Mouse (Mus musculus) layer of hippocampus, postnatal 14 days (tissue): ENCODE results near the gene Serpina3f. TPM values are rescaled to one million over a fixed set of nuclear protein-coding genes. Genes with fewer than 3 reads are reported as not detected.
"Not testable (repeated sequence)": the region's sequence is repeated elsewhere in the genome, so short reads cannot be mapped to it uniquely, and the experiment has no call there.

ENCODE experiments used
- DNase-seq, 2 experiments: peaks; one replicate each; pipeline ENCODE4 v3.0.0; 2021 to 2022; ENCODE audit warnings: low spot score in 2 of 2, mixed read lengths in 1 of 2
- long read RNA-seq, 2 experiments: library from polyadenylated mRNA; stranded (forward); transcript quantifications; one replicate each; pipeline ENCODE4 v2.0.0; 2021
- total RNA-seq, 2 experiments: library from RNA; stranded (reverse); gene quantifications; 2 replicates each; pipeline ENCODE4 v1.2.3; 2021

The Serpina3f gene
- total RNA-seq, result not detected
- long read RNA-seq, experiment 1, result 0 reads
- long read RNA-seq, experiment 2, result 0 reads

- no peak for DNase-seq
Observed at GRCm38 (mm10) chr12:104214445-104214753, at the start of gene Serpina3f. Gene Serpina3f, plus strand, starts transcription at chr12:104214544.

GRCm38 (mm10) chr12:104174747-104175146 lies 39.6 kb upstream of the Serpina3f start:
- no peak for DNase-seq

GRCm38 (mm10) chr12:104175636-104176035 lies 38.7 kb upstream of the Serpina3f start:
- DNase-seq, result peak in 1 of 2 experiments; percentile 33

GRCm38 (mm10) chr12:104178577-104178976 lies 35.8 kb upstream of the Serpina3f start:
- no peak for DNase-seq

GRCm38 (mm10) chr12:104178987-104179386 lies 35.4 kb upstream of the Serpina3f start:
- no peak for DNase-seq

GRCm38 (mm10) chr12:104185046-104185445 lies 29.3 kb upstream of the Serpina3f start:
- DNase-seq, result no peak

- DNase-seq, result no peak
Observed at GRCm38 (mm10) chr12:104186041-104186581, 28.2 kb upstream of the Serpina3f start.

- no peak for DNase-seq
Observed at GRCm38 (mm10) chr12:104189246-104189645, 25.1 kb upstream of the Serpina3f start.

- no peak for DNase-seq
Observed at GRCm38 (mm10) chr12:104190852-104191251, 23.5 kb upstream of the Serpina3f start.

- no peak for DNase-seq
Observed at GRCm38 (mm10) chr12:104209149-104209548, 5.2 kb upstream of the Serpina3f start.

- DNase-seq, result no peak
Observed at GRCm38 (mm10) chr12:104209802-104210201, 4.5 kb upstream of the Serpina3f start.

- DNase-seq, result peak; percentile 17 to 33
Observed at GRCm38 (mm10) chr12:104213689-104214444, 477 bp upstream of the Serpina3f start.

GRCm38 (mm10) chr12:104215249-104215648 lies 905 bp downstream of the Serpina3f start:
- DNase-seq, result no peak

- DNase-seq, result no peak
Observed at GRCm38 (mm10) chr12:104221616-104222015, 7.3 kb downstream of the Serpina3f start.

- no peak for DNase-seq
Observed at GRCm38 (mm10) chr12:104223690-104224089, 9.3 kb downstream of the Serpina3f start.

- DNase-seq, result no peak
Observed at GRCm38 (mm10) chr12:104224598-104225300, 10.4 kb downstream of the Serpina3f start.

- no peak for DNase-seq
Observed at GRCm38 (mm10) chr12:104230762-104231161, 16.4 kb downstream of the Serpina3f start.

GRCm38 (mm10) chr12:104235915-104236314 lies 21.6 kb downstream of the Serpina3f start, which contains the start of gene Serpina3g:
Gene Serpina3g, plus strand, starts transcription at chr12:104236245.
- no peak for DNase-seq

- not testable (repeated sequence) for DNase-seq
Observed at GRCm38 (mm10) chr12:104238048-104238447, 23.7 kb downstream of the Serpina3f start.

GRCm38 (mm10) chr12:104243307-104243706 lies 29.0 kb downstream of the Serpina3f start:
- no peak for DNase-seq

GRCm38 (mm10) chr12:104245092-104245491 lies 30.7 kb downstream of the Serpina3f start:
- DNase-seq, result peak; percentile 31 to 53

GRCm38 (mm10) chr12:104245595-104245994 lies 31.3 kb downstream of the Serpina3f start:
- peak; percentile 26 to 29 for DNase-seq
